Mouse (Mus musculus) intestine, embryonic 16.5 days (tissue): ENCODE measurements at regions not wholly inside any gene's neighbourhood (a gene's known extent, or its start where the extent isn't known, plus 50 kb on each side); places are given as distances from the start of the nearest gene placed in this dataset.
A peak's percentile ranks its signal among the peaks of the same experiment; 100 is the strongest.
"Not testable (repeated sequence)": the region's sequence is repeated elsewhere in the genome, so short reads cannot be mapped to it uniquely, and the experiment has no call there.

Experiments used
- ATAC-seq: fragments of 200-750 bp; cut with Nextera tagmentation; 2 replicates; pipeline ENCODE4 v1.8.0; 2017; ENCODE audit warnings: moderate TSS enrichment, moderate library complexity
- H3K27ac ChIP-seq: fragments of 300-500 bp; sonication (generic); 2 replicates; pipeline ENCODE4 v1.5.1; 2014; ENCODE audit warnings: mild to moderate bottlenecking, low read length
- H3K27me3 ChIP-seq: fragments of 300-500 bp; sonication (generic); replicated peaks from 2 replicates; pipeline ENCODE4 v1.6.1; 2014; ENCODE audit warnings: low read length, control low read depth, mixed read lengths; ENCODE audit not compliant: control insufficient read depth, insufficient read depth
- H3K36me3 ChIP-seq: fragments of 300-500 bp; sonication (generic); 2 replicates; pipeline ENCODE4 v1.6.1; 2014; ENCODE audit warnings: low read length, control low read depth; ENCODE audit not compliant: control insufficient read depth, insufficient read depth
- H3K4me1 ChIP-seq: fragments of 300-500 bp; sonication (generic); 2 replicates; pipeline ENCODE4 v1.6.1; 2014; ENCODE audit warnings: low read length, control low read depth, mixed read lengths; ENCODE audit not compliant: control insufficient read depth, insufficient read depth
- H3K4me2 ChIP-seq: fragments of 300-500 bp; sonication (generic); 2 replicates; pipeline ENCODE4 v1.6.1; 2014; ENCODE audit warnings: low read depth, low read length, control low read depth
- H3K4me3 ChIP-seq: fragments of 300-500 bp; sonication (generic); 2 replicates; pipeline ENCODE4 v1.5.1; 2014; ENCODE audit warnings: mild to moderate bottlenecking, low read length
- H3K9ac ChIP-seq: fragments of 300-500 bp; sonication (generic); 2 replicates; pipeline ENCODE4 v1.6.1; 2014; ENCODE audit warnings: low read depth, low read length
- H3K9me3 ChIP-seq: fragments of 300-500 bp; sonication (generic); 2 replicates; pipeline ENCODE4 v1.6.1; 2016; ENCODE audit warnings: low read length, control low read depth; ENCODE audit not compliant: control insufficient read depth
- WGBS: fragments of 180-500 bp; shearing (Covaris S2); extraction: QIAGEN DNeasy Blood & Tissue Kit; methylation state at CpG from one replicate; pipeline ENCODE4 v1.1.7; 2014; 5-methylcytosine and 5-hydroxymethylcytosine counted together

- Histone ChIP-seq H3K27me3 (no peaks in the 10 kb centered on the region), H3K9ac (no peak overlapping the region), H3K9me3 (no peaks in the 10 kb centered on the region), H3K4me3 (no peak overlapping the region), H3K36me3 (no peaks in the 10 kb centered on the region), H3K27ac (no peak overlapping the region), H3K4me2 (no peak overlapping the region), H3K4me1 (no peaks in the 10 kb centered on the region)
- ATAC-seq: peak; percentile 56; the same call in 1 of the 2 replicates
These were observed 307.4 kb downstream of the Phex start for GRCm38 (mm10) chrX:157107747-157108146.

DNA sequence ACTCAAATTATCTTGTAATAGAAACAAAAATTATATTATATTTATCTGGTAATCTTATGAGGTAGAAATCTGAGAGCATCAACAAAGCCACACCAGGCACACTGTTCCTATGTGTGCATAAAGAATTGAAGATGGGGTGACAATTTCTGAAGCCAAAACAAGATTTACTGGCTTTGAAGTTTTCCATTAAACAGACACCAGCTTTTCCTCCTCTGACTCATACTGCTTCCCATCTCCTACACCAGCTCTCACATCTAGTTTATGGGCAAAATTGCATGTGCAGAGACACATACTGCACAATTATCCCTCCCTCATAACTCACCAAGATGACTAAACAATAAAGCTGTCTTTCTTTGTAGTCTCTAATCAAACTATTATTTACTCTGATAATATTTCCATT, 335.1 kb downstream of the Phex start:
- no peaks in the 10 kb centered on the region for H3K27me3 ChIP-seq
- H3K4me3 ChIP-seq: no peak overlapping the region
- no peaks in the 10 kb centered on the region for H3K4me1 ChIP-seq
- H3K9ac ChIP-seq: no peak overlapping the region
- ATAC-seq: no peak
- H3K4me2 ChIP-seq: no peak overlapping the region
- no peak overlapping the region for H3K27ac ChIP-seq
- H3K36me3 ChIP-seq: no peaks in the 10 kb centered on the region
- H3K9me3 ChIP-seq: no peaks in the 10 kb centered on the region

DNA sequence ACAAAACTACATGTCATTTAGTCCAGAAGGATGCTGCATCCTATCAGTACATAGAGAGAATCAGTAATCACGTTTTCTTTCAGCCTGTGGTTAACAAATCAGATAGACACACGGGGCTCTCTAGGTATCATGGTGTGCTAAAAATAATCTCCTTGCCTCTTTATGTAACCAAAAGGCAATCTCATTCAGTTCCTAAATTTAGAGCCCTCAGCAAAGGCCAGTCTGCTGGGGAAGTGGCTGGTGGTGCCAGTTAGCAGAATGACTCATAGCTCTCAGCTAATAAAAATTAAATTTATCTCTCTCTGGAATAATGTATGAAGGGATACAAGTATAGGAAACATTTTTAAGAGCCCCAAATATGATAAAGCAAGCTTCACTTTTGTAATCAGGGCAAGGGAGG, 335.5 kb downstream of the Phex start:
- no peak overlapping the region for H3K4me2 ChIP-seq

DNA sequence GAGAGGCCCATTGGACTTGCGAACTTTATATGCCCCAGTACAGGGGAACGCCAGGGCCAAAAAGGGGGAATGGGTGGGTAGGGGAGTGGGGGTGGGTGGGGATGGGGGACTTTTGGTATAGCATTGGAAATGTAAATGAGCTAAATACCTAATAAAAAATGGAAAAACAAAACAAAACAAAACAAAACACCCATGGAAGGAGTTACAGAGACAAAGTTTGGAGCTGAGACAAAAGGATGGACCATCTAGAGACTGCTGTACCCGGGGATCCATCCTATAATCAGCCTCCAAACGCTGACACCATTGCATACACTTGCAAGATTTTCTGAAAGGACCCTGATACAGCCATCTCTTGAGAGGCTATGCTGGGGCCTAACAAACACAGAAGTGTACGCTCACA, 337.1 kb downstream of the Phex start:
- not testable (repeated sequence) for H3K9me3 ChIP-seq, H3K4me1 ChIP-seq, H3K4me3 ChIP-seq, H3K27ac ChIP-seq, H3K4me2 ChIP-seq, H3K9ac ChIP-seq, ATAC-seq, H3K27me3 ChIP-seq, H3K36me3 ChIP-seq
- 97% methylated on average over 5 of the region's 5 CpGs for WGBS

More for the DNA sequence above, 335.5 kb downstream of the Phex start:
- Histone ChIP-seq H3K27ac (no peak overlapping the region), H3K9ac (no peak overlapping the region), H3K4me3 (no peak overlapping the region), H3K27me3 (no peaks in the 10 kb centered on the region), H3K36me3 (no peaks in the 10 kb centered on the region), H3K4me1 (no peaks in the 10 kb centered on the region), H3K9me3 (no peaks in the 10 kb centered on the region)
- 36% methylated on average over 2 of the region's 2 CpGs for WGBS
- ATAC-seq: no peak

DNA sequence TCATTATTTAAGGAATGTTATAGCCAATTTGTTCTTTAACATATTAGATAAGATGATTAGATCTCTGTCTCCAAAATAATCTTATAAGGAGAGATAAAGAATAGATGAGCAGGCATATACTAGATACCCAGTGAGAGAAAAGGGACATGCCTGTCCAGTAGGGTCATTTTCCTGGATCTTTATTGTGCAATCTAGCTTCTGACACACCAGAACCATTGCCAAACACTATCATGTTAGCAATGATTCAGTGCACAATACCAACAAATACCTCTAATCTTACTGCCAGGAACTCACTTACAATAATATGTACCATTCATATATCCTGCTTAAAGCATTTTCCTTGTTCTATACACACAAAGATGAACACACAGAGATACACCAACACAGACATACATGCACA, 338.9 kb downstream of the Phex start:
- H3K27me3 ChIP-seq: no peaks in the 10 kb centered on the region
- no peak overlapping the region for H3K9ac ChIP-seq
- no peak for ATAC-seq
- H3K4me2 ChIP-seq: no peak overlapping the region
- no peaks in the 10 kb centered on the region for H3K4me1 ChIP-seq
- no peaks in the 10 kb centered on the region for H3K36me3 ChIP-seq
- no peak overlapping the region for H3K4me3 ChIP-seq
- no peak overlapping the region for H3K27ac ChIP-seq
- H3K9me3 ChIP-seq: no peaks in the 10 kb centered on the region

DNA sequence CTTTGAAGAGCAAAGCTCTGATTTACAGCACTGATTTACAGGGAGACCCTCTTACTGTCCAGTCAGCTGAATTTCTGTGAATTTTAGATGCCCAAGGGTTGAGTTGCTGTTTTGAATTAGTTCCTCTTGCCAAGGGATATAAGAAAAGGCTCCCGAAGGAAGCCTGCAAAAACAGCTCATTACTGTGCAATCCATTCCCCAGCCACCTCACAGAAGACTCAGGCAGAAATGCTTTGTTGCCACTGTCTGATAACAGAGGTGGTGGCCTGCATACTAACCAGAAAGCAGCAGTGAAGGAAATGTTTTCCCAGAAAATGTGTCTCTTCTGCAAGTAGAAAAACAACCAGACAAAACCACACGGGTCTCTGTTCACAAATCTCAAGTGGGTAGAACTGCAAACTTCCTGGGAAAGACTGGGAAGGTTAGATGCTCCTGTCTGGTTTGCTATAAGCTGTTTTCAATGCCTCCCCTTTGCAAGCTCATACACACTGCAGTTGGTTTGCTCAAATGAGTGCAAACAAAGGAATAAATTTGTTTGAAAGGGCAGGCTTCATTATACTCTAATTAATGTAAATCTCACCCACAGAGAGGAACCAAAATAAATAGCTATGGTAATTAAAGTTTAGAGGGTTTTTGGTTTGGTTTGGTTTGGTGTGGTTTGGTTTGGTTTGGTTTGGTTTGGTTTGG, 363.3 kb downstream of the Phex start:
- no peaks in the 10 kb centered on the region for H3K9me3 ChIP-seq
- no peak overlapping the region for H3K4me3 ChIP-seq
- H3K36me3 ChIP-seq: no peaks in the 10 kb centered on the region
- no peak for ATAC-seq
- no peak overlapping the region for H3K4me2 ChIP-seq
- H3K4me1 ChIP-seq: no peaks in the 10 kb centered on the region
- no peaks in the 10 kb centered on the region for H3K27me3 ChIP-seq
- no peak overlapping the region for H3K9ac ChIP-seq
- H3K27ac ChIP-seq: no peak overlapping the region
- 49% methylated on average over 2 of the region's 2 CpGs for WGBS

- Histone ChIP-seq H3K4me3 (no peak overlapping the region), H3K27me3 (no peaks in the 10 kb centered on the region), H3K27ac (no peak overlapping the region), H3K4me2 (no peak overlapping the region), H3K36me3 (no peaks in the 10 kb centered on the region), H3K4me1 (no peaks in the 10 kb centered on the region), H3K9ac (no peak overlapping the region), H3K9me3 (no peaks in the 10 kb centered on the region)
- no peak for ATAC-seq
These were observed 386.2 kb downstream of the Phex start for GRCm38 (mm10) chrX:157028913-157029312.

GRCm38 (mm10) chrX:157024343-157024742, 390.8 kb downstream of the Phex start:
- H3K27ac ChIP-seq: no peak overlapping the region
- no peak for ATAC-seq
- H3K9me3 ChIP-seq: no peaks in the 10 kb centered on the region
- no peak overlapping the region for H3K4me3 ChIP-seq
- no peak overlapping the region for H3K4me2 ChIP-seq
- no peaks in the 10 kb centered on the region for H3K4me1 ChIP-seq
- H3K36me3 ChIP-seq: no peaks in the 10 kb centered on the region
- H3K9ac ChIP-seq: no peak overlapping the region
- no peaks in the 10 kb centered on the region for H3K27me3 ChIP-seq

GRCm38 (mm10) chrX:157021851-157022250, 393.3 kb downstream of the Phex start:
- Histone ChIP-seq H3K4me1 (no peaks in the 10 kb centered on the region), H3K27ac (no peak overlapping the region), H3K27me3 (no peaks in the 10 kb centered on the region), H3K4me2 (no peak overlapping the region), H3K9me3 (no peaks in the 10 kb centered on the region), H3K4me3 (no peak overlapping the region), H3K9ac (no peak overlapping the region), H3K36me3 (no peaks in the 10 kb centered on the region)
- ATAC-seq: no peak
- 58% methylated on average over 1 of the region's 1 CpGs for WGBS

- Histone ChIP-seq H3K9ac (no peak overlapping the region), H3K4me2 (no peak overlapping the region), H3K27me3 (no peaks in the 10 kb centered on the region), H3K4me1 (no peaks in the 10 kb centered on the region), H3K27ac (no peak overlapping the region), H3K9me3 (no peaks in the 10 kb centered on the region), H3K4me3 (no peak overlapping the region), H3K36me3 (no peaks in the 10 kb centered on the region)
- ATAC-seq: no peak
- 73% methylated on average over 3 of the region's 3 CpGs for WGBS
These were observed 394.8 kb downstream of the Phex start for GRCm38 (mm10) chrX:157020337-157020736.
